Mouse (Mus musculus): ENCODE results near the gene Tspo.

GRCm38 (mm10) chr15:83595364-83595711 lies 31.9 kb downstream of the Tspo start:
- TF ChIP-seq CTCF (IDR thresholded peaks at IDR 0.05; ENCODE audit: low read depth) (no peak), EP300 (IDR thresholded peaks at IDR 0.05; ENCODE audit: low read depth) (no peak)
